Mouse (Mus musculus) heart, adult 2 months (tissue): ENCODE measurements around the gene Mrpl53.

Experiments
- CTCF ChIP-seq: fragments of 200-600 bp; IDR thresholded peaks from 2 replicates; pipeline ENCODE4 v1.8.1; 2022; ENCODE audit warnings: antibody characterized with exemption, mild to moderate bottlenecking, moderate library complexity
- EP300 ChIP-seq: fragments of 200-500 bp; IDR thresholded peaks from 2 replicates; pipeline ENCODE4 v1.6.1; 2011; ENCODE audit warnings: low read depth, low read length, control low read depth; ENCODE audit not compliant: insufficient read depth
- POLR2A ChIP-seq: fragments of 200-500 bp; IDR thresholded peaks from 2 replicates; pipeline ENCODE4 v1.6.1; 2011; ENCODE audit warnings: mild to moderate bottlenecking, low read depth, low read length, control low read depth; ENCODE audit not compliant: insufficient read depth

DNA sequence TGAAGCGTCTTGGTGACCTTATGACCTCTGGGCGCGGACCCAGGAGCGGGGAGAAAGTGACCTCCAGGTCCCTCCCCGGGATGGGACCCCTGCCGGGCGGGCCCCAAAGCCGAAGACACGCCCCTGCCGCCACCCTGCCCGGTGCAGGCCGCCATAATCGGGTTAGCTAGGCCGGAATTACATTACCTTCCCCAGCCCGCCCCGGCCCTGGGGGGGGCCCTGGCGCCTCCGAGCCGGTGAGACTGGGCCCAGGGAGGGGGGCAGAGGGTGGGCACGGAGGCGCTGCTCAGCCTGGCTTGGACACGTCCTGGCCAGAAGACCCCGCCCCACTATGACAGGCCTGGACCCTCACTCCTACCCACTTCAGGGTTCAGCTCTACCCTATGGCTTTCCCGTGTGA lies 37.6 kb upstream of the Mrpl53 start:
- TF ChIP-seq CTCF = no peak
- TF ChIP-seq POLR2A = no peak
- no peak for TF ChIP-seq EP300
